Mouse (Mus musculus) liver, adult 2 months (tissue): ENCODE measurements around the gene Vdac1.

Experiments used
- CTCF ChIP-seq: fragments of 200-500 bp; IDR thresholded peaks from 2 replicates; pipeline ENCODE4 v1.5.1; 2011; ENCODE audit warnings: low read depth, low read length, control low read depth
- POLR2A ChIP-seq: fragments of 200-500 bp; IDR thresholded peaks from 2 replicates; pipeline ENCODE4 v1.6.1; 2011; ENCODE audit warnings: low read length, control low read depth; ENCODE audit not compliant: insufficient read depth; ENCODE audit errors: extremely low read depth

DNA sequence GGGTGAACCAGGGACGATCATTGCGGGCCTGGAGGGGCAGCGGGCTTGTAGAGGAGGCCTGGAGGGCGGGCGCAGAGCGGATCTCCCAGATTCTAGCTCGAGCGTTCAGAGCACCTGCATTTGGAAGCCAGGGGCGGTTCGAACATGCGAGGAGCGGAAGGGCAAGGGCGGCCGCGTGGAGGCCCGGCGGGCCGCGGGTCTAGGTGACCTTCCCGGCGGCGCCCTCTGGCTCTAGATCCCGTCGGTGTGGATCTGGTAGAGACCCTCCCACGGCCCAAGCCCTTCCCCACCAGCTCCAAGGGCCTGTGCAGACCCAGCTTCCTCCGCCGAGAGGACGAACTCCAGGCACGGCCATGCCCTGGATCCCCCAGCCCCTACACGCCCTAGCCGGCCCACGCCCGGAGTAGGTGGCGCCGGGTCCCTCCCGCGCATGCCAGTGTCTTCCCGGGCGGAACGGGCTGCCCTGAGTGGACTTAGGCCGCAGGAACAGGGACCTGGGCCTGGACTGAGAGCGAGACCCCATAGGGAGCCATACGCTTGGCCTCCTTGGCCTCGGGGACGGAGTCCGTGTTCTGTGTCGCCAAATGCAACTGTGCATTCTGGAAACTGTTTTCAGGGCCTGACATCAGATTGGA lies 744 bp downstream of the Vdac1 start:
- TF ChIP-seq POLR2A (no peak), CTCF (0 out of 2 replicates have a peak, but pooled peaks have one; percentile 1)
